Mouse (Mus musculus) heart, embryonic 11.5 days (tissue): ENCODE measurements around the gene Mccc2. TPM values are rescaled to one million over a fixed set of nuclear protein-coding genes. Genes with fewer than 3 reads are reported as not detected.

ENCODE experiments used
- ATAC-seq: fragments of 200-750 bp; cut with Nextera tagmentation; replicated peaks from 2 replicates; pipeline ENCODE4 v1.8.0; 2017; ENCODE audit warnings: moderate library complexity; ENCODE audit not compliant: insufficient number of reproducible peaks, low FRiP score, low TSS enrichment
- H3K27ac ChIP-seq: fragments of 300-500 bp; sonication (generic); 2 replicates; pipeline ENCODE4 v1.5.1; 2014; ENCODE audit warnings: mild to moderate bottlenecking, low read depth, low read length
- H3K27me3 ChIP-seq: fragments of 300-500 bp; sonication (generic); 2 replicates; pipeline ENCODE4 v1.6.1; 2014; ENCODE audit warnings: mild to moderate bottlenecking, low read length, mixed read lengths; ENCODE audit not compliant: control insufficient read depth, insufficient read depth
- H3K36me3 ChIP-seq: fragments of 300-500 bp; sonication (generic); 2 replicates; pipeline ENCODE4 v1.6.1; 2014; ENCODE audit warnings: mild to moderate bottlenecking, low read length, moderate library complexity, mixed read lengths; ENCODE audit not compliant: control insufficient read depth, insufficient read depth
- H3K4me1 ChIP-seq: fragments of 300-500 bp; sonication (generic); 2 replicates; pipeline ENCODE4 v1.6.1; 2014; ENCODE audit warnings: low read length; ENCODE audit not compliant: control insufficient read depth, insufficient read depth
- H3K4me2 ChIP-seq: fragments of 300-500 bp; sonication (generic); 2 replicates; pipeline ENCODE4 v1.6.1; 2014; ENCODE audit warnings: mild to moderate bottlenecking, moderate library complexity
- H3K4me3 ChIP-seq: fragments of 300-500 bp; sonication (generic); 2 replicates; pipeline ENCODE4 v1.5.1; 2014; ENCODE audit warnings: low read depth, low read length
- H3K9ac ChIP-seq: fragments of 300-500 bp; sonication (generic); 2 replicates; pipeline ENCODE4 v1.6.1; 2014; ENCODE audit warnings: mild to moderate bottlenecking, low read depth, low read length, moderate library complexity
- H3K9me3 ChIP-seq: fragments of 300-500 bp; sonication (generic); replicated peaks from 2 replicates; pipeline ENCODE4 v1.6.1; 2016; ENCODE audit warnings: low read length; ENCODE audit not compliant: control insufficient read depth
- WGBS: fragments of 180-500 bp; shearing (Covaris S2); extraction: QIAGEN DNeasy Blood & Tissue Kit; methylation state at CpG from one replicate; pipeline ENCODE4 v1.1.7; 2014; ENCODE audit not compliant: insufficient replicate concordance; 5-methylcytosine and 5-hydroxymethylcytosine counted together
- polyA plus RNA-seq: library from polyadenylated mRNA; unstranded; fragments of >200 nt; fragmentation: Nextera tagmentation; extraction: Ambion mirVana; gene quantifications from 2 replicates; pipeline ENCODE4 v1.2.1, GENCODE M21; 2014

The Mccc2 gene
- polyA plus RNA-seq, 1 experiment from 2014 or later = 31.0 TPM

DNA sequence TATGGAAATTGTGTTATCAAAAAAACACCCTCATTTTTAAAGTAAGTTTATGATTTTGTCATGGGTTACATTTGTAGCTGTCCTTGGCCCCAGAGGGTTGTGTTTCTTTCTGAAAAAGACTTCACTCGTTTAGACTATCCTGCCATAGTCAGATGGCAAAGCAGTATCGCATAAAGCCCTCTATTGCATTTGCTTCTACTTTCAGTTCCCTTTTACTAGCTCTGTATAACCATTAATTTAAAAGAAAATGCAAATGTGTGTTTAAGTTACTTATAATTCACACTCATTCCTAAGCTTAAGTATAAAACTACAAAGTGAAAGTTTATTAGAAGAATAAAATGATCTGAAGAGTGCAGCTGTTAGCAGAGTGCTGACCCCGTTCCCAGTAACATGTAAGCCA, 16.4 kb downstream of the Mccc2 start:
- Histone ChIP-seq H3K36me3 (no peaks in the 10 kb centered on the region), H3K4me3 (no peak overlapping the region), H3K4me2 (no peak overlapping the region), H3K4me1 (no peaks in the 10 kb centered on the region), H3K9ac (no peak overlapping the region), H3K9me3 (no peaks in the 10 kb centered on the region), H3K27ac (no peak overlapping the region), H3K27me3 (no peaks in the 10 kb centered on the region)
- 81% methylated on average over 3 of the region's 3 CpGs for WGBS
- no peak for ATAC-seq

DNA sequence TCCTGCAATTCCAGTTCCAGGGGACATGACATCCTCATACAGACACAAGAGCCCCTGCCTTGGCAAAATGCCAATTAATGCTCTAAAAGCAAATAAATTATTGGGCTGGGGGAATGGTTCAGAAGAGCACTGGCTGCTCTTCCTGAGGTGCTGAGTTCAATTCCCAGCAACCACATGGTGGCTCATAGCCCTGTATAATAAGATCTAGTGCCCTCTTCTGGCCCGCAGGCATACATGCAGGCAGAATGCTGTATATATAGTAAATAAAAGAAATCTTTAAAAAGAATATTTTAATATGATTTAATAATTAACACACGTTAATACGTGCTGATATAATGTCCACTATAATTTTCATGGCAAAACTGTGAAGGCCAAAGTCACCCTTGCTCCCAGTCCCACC, 17.3 kb downstream of the Mccc2 start:
- no peaks in the 10 kb centered on the region for H3K9me3 ChIP-seq
- H3K36me3 ChIP-seq = no peaks in the 10 kb centered on the region
- H3K27me3 ChIP-seq = no peaks in the 10 kb centered on the region
- no peak for ATAC-seq
- WGBS = 83% methylated on average over 3 of the region's 3 CpGs
- no peak overlapping the region for H3K4me2 ChIP-seq
- H3K4me1 ChIP-seq = no peaks in the 10 kb centered on the region
- no peak overlapping the region for H3K27ac ChIP-seq
- no peak overlapping the region for H3K9ac ChIP-seq
- no peak overlapping the region for H3K4me3 ChIP-seq

DNA sequence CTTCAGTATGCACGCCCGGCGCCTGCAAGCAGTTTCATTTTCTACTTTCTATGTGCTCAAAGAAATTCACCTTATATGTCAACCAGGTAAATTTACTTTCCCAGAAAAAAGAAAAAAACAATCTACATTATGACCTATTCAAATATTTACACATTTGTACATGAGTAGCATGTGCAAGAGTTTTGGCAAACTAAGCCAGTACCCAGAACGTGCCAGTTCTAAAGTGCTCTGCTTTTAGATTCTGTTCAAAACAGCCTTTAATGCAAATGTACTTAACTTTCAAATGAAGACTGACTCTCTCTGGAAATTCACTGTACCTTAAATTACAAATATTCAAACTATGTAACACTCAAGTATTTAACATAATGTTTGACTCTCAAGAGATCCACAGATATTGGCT, 25.8 kb downstream of the Mccc2 start:
- Histone ChIP-seq H3K27me3 (no peaks in the 10 kb centered on the region), H3K4me2 (no peak overlapping the region), H3K9me3 (no peaks in the 10 kb centered on the region), H3K36me3 (no peaks in the 10 kb centered on the region), H3K4me3 (no peak overlapping the region), H3K4me1 (no peaks in the 10 kb centered on the region), H3K9ac (no peak overlapping the region), H3K27ac (no peak overlapping the region)
- 87% methylated on average over 4 of the region's 4 CpGs for WGBS
- ATAC-seq = no peak

DNA sequence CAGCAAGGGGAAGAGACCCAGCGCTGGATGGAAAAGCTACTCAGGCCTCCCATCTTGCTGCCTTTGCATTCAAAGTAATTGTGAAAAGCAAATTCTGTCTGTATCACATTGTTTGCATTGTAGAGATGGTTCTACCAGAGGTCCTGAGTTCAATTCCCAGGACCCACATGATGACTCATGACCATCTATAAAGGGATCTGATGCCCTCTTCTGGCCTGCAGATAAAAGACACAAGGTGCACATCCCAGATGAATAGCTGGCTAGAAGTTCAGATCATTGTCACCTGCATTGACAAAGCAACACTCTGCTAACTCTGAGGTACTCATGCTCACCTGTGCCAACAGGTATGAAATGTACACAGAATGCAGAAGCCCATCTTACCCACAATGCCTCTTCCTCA, 32.1 kb downstream of the Mccc2 start:
- WGBS = 84% methylated on average over 1 of the region's 1 CpGs
- no peak overlapping the region for H3K27ac ChIP-seq
- no peaks in the 10 kb centered on the region for H3K9me3 ChIP-seq
- H3K9ac ChIP-seq = no peak overlapping the region
- no peak overlapping the region for H3K4me2 ChIP-seq
- H3K4me1 ChIP-seq = no peaks in the 10 kb centered on the region
- ATAC-seq = no peak
- H3K36me3 ChIP-seq = no peaks in the 10 kb centered on the region
- no peak overlapping the region for H3K4me3 ChIP-seq
- H3K27me3 ChIP-seq = no peaks in the 10 kb centered on the region

DNA sequence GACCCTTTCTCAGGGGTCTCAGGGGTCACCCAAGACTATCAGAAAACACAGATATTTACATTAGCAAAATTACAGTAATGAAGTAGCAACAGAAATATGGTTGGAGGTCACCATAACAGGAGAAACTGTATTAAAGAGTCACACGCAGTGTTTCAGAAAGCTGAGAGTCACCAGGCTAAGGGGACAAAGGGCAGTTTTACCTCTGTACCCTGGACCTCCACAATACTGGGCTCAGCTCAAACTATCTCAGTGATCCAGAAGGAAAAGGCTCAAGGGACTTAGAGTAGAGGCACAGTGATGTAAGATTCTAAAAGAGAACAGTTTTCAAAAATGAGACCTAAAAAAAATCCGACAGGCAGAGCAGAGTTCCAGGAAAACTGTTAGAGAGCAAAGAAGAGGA, 36.0 kb downstream of the Mccc2 start:
- no peak overlapping the region for H3K9ac ChIP-seq
- H3K36me3 ChIP-seq = no peaks in the 10 kb centered on the region
- no peak overlapping the region for H3K4me3 ChIP-seq
- H3K9me3 ChIP-seq = no peaks in the 10 kb centered on the region
- WGBS = 61% methylated on average over 2 of the region's 2 CpGs
- no peak overlapping the region for H3K4me2 ChIP-seq
- no peaks in the 10 kb centered on the region for H3K4me1 ChIP-seq
- H3K27ac ChIP-seq = no peak overlapping the region
- H3K27me3 ChIP-seq = no peaks in the 10 kb centered on the region
- no peak for ATAC-seq

DNA sequence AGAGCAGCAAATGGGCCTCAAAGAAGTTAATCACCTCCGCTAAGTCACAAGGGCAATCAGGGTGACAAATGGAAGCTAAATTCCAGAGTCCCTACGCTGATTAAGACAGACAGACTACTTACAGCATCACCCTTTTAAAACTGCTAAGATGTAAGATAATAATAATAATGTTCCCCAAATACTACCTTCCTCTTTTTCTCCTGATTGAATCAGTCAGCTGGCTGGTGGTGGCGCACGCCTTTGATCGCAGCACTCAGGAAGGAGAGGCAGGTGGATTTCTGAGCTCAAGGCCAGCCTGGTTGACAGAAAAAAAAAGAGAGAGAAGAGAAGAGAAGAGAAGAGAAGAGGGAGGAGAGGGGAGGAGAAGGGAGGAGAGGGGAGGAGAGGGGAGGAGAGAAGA, 45.4 kb downstream of the Mccc2 start:
- H3K27ac ChIP-seq = no peak overlapping the region
- ATAC-seq = no peak
- no peaks in the 10 kb centered on the region for H3K9me3 ChIP-seq
- no peak overlapping the region for H3K9ac ChIP-seq
- H3K4me1 ChIP-seq = no peaks in the 10 kb centered on the region
- no peaks in the 10 kb centered on the region for H3K36me3 ChIP-seq
- no peak overlapping the region for H3K4me3 ChIP-seq
- no peaks in the 10 kb centered on the region for H3K27me3 ChIP-seq
- no peak overlapping the region for H3K4me2 ChIP-seq
- WGBS = 81% methylated on average over 5 of the region's 5 CpGs

DNA sequence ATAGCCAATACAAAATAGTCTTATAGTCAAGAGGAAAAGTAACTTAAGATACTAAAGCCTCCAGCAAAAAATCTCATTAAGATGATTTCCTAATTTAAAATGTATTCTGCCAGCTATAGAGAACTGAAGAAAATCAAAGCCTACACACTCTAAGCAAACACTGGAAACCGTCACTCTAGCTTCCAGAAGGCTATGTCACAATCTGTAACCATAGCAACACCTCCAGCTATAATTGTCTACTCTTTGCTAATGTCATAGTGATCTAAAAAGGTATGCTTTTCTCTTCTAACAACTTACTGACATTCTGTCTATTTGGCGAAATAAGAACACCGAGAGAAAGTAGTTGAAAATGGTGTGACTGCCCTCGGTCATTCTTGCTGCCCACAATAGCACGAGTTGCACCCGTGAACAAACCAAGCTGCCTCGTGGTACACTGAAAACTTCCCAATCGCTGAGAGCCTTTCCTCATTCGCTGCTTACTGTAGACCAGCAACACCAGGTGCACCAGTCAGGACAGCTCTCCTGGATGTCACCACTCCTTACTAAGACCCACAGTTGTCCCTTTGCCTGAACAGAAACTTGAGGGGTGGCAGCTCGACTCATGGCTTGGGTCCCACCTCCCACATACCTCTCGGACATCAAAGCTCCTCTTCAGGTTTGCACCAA, 48.3 kb downstream of the Mccc2 start:
- Histone ChIP-seq H3K4me1 (no peaks in the 10 kb centered on the region), H3K27ac (no peak overlapping the region), H3K9me3 (no peaks in the 10 kb centered on the region), H3K36me3 (no peaks in the 10 kb centered on the region), H3K9ac (no peak overlapping the region), H3K27me3 (no peaks in the 10 kb centered on the region), H3K4me2 (no peak overlapping the region), H3K4me3 (no peak overlapping the region)
- ATAC-seq = no peak
- 87% methylated on average over 11 of the region's 11 CpGs for WGBS

DNA sequence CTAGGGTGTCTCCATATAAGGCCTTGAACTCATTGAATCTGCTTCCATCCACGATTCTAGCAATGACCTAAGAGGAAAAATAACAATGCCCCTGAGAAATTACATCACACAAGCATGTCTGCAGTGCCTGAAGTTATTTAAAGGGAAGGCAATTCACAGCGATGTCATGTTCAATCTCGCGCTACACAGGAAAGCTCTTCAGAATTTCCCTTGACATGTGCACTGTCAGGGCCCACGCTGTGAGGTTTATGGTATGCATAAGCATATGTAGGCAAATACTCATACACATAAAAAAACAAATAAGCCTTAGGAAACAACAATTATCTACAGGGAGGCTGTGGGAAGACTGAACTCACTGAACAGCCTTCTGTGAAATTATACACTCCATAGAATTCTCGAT, 51.6 kb downstream of the Mccc2 start:
- H3K4me1 ChIP-seq = no peaks in the 10 kb centered on the region
- no peak overlapping the region for H3K27ac ChIP-seq
- WGBS = 81% methylated on average over 6 of the region's 6 CpGs
- no peaks in the 10 kb centered on the region for H3K27me3 ChIP-seq
- ATAC-seq = no peak
- H3K4me2 ChIP-seq = no peak overlapping the region
- no peak overlapping the region for H3K4me3 ChIP-seq
- no peaks in the 10 kb centered on the region for H3K9me3 ChIP-seq
- H3K9ac ChIP-seq = no peak overlapping the region
- H3K36me3 ChIP-seq = no peaks in the 10 kb centered on the region

DNA sequence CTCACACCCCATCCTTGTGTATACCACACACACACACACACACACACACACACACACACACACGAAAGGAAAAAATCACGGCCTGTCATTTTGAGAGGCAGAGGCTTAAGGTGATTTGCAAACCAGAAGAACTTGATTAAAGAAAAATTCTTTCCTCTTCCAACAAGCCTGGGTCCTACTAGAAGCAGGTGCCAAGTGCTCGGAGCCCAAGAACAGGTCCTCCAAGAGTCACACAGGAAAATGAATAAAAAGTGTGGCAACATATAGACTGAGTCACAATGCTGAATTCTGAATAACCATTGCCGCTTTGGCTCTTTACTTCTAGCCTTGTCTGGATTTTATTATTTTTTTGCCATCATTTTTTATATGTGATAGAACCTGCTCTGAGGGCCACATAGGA, 53.8 kb downstream of the Mccc2 start:
- ATAC-seq = no peak
- WGBS = 86% methylated on average over 4 of the region's 4 CpGs
- no peaks in the 10 kb centered on the region for H3K4me1 ChIP-seq
- H3K4me3 ChIP-seq = no peak overlapping the region
- H3K27ac ChIP-seq = no peak overlapping the region
- H3K9me3 ChIP-seq = 0 out of 2 replicates have a peak, but pooled peaks cover 1% of the 10 kb centered on the region
- no peaks in the 10 kb centered on the region for H3K36me3 ChIP-seq
- H3K4me2 ChIP-seq = no peak overlapping the region
- no peak overlapping the region for H3K9ac ChIP-seq
- no peaks in the 10 kb centered on the region for H3K27me3 ChIP-seq
